Mouse (Mus musculus) heart, adult 2 months (tissue): ENCODE data around the gene 1700092M07Rik. TPM values are rescaled to one million over a fixed set of nuclear protein-coding genes. Genes with fewer than 3 reads are reported as not detected.

Experiments
- DNase-seq, 2 experiments: peaks; one replicate each; pipeline ENCODE4 v3.0.0; 2021
- H3K27ac ChIP-seq: fragments of 200-600 bp; 2 replicates; pipeline ENCODE4 v1.8.1; 2022
- H3K27me3 ChIP-seq: fragments of 200-500 bp; 2 replicates; pipeline ENCODE4 v1.6.1; 2012; ENCODE audit warnings: mild to moderate bottlenecking, low read length, inconsistent platforms, mixed read lengths; ENCODE audit not compliant: control insufficient read depth, insufficient read depth
- H3K36me3 ChIP-seq: fragments of 200-500 bp; 2 replicates; pipeline ENCODE4 v1.6.1; 2012; ENCODE audit warnings: low read length, inconsistent platforms; ENCODE audit not compliant: control insufficient read depth, insufficient read depth
- H3K4me1 ChIP-seq: fragments of 200-500 bp; 2 replicates; pipeline ENCODE4 v1.6.1; 2011; ENCODE audit warnings: low read length; ENCODE audit not compliant: control insufficient read depth, insufficient read depth
- H3K4me3 ChIP-seq: fragments of 200-600 bp; 2 replicates; pipeline ENCODE4 v1.8.1; 2022
- H3K79me2 ChIP-seq: fragments of 200-500 bp; replicated peaks from 2 replicates; pipeline ENCODE4 v1.6.1; 2012; ENCODE audit warnings: mild to moderate bottlenecking, inconsistent platforms, low read length, moderate library complexity, mixed read lengths; ENCODE audit not compliant: control insufficient read depth, insufficient read depth
- H3K9ac ChIP-seq: fragments of 200-500 bp; 2 replicates; pipeline ENCODE4 v1.6.1; 2012; ENCODE audit warnings: low read depth, mild to moderate bottlenecking, control low read depth, inconsistent platforms, low read length, mixed read lengths
- CTCF ChIP-seq: fragments of 200-600 bp; IDR thresholded peaks from 2 replicates; pipeline ENCODE4 v1.8.1; 2022; ENCODE audit warnings: antibody characterized with exemption, mild to moderate bottlenecking, moderate library complexity
- EP300 ChIP-seq: fragments of 200-500 bp; IDR thresholded peaks from 2 replicates; pipeline ENCODE4 v1.6.1; 2011; ENCODE audit warnings: low read depth, low read length, control low read depth; ENCODE audit not compliant: insufficient read depth
- POLR2A ChIP-seq: fragments of 200-500 bp; IDR thresholded peaks from 2 replicates; pipeline ENCODE4 v1.6.1; 2011; ENCODE audit warnings: mild to moderate bottlenecking, low read depth, low read length, control low read depth; ENCODE audit not compliant: insufficient read depth
- WGBS: fragments of 180-500 bp; shearing (Covaris S2); methylation state at CpG from one replicate; pipeline ENCODE4 v1.1.7; 2018; 5-methylcytosine and 5-hydroxymethylcytosine counted together
- intact Hi-C: fragments of 180-260 bp; cut with DNase I; formaldehyde crosslinking; loops from one replicate; pipeline ENCODE4 v1.15.1; 2025
- polyA plus RNA-seq: library from polyadenylated mRNA; depleted of rRNA; stranded (reverse); fragments of >200 nt; gene quantifications from 2 replicates; pipeline ENCODE4 v1.2.3, GENCODE M21; 2012
- total RNA-seq, 2 experiments: library from RNA; stranded (reverse); gene quantifications; 2 replicates each; pipeline ENCODE4 v1.2.3; 2021

1700092M07Rik gene
- total and polyA plus RNA-seq, 3 experiments: 0.57 to 0.62 TPM; not detected in 1

GRCm38 (mm10) chr19:8734334-8734733 lies 6.2 kb upstream of the 1700092M07Rik start:
- TF ChIP-seq EP300: no peak
- WGBS: 52% methylated on average over 3 of the region's 3 CpGs

GRCm38 (mm10) chr19:8735389-8736159 lies 4.9 kb upstream of the 1700092M07Rik start, which contains the start of gene Wdr74:
Gene Wdr74 (plus strand): TSS chr19:8735827.
- Histone ChIP-seq H3K4me3 (peak within 1 kb of the TSS; percentile 59), H3K9ac (peak within 1 kb of the TSS; percentile 65), H3K36me3 (no peaks in the 10 kb centered on the region), H3K27ac (peak within 1 kb of the TSS; percentile 88), H3K4me1 (no peaks in the 10 kb centered on the region; the same call in 1 of the 2 replicates), H3K79me2 (no peaks in the 10 kb centered on the region), H3K27me3 (no peaks in the 10 kb centered on the region)
- peak; percentile 93 to 97 for DNase-seq
- TF ChIP-seq CTCF (no peak), POLR2A (peak; percentile 90), EP300 (peak; percentile 58; the same call in 1 of the 2 replicates)
- intact Hi-C loops: no loop called here
- WGBS: under 1% methylated on average over 32 of the region's 32 CpGs

More at GRCm38 (mm10) chr19:8734334-8734733, 6.2 kb upstream of the 1700092M07Rik start:
- Histone ChIP-seq H3K9ac (no peak overlapping the region), H3K79me2 (no peaks in the 10 kb centered on the region), H3K27me3 (no peaks in the 10 kb centered on the region), H3K4me3 (no peak overlapping the region), H3K27ac (no peak overlapping the region), H3K4me1 (no peaks in the 10 kb centered on the region), H3K36me3 (no peaks in the 10 kb centered on the region)
- intact Hi-C loops: no loop called here
- DNase-seq: no peak

GRCm38 (mm10) chr19:8736160-8736467 lies 4.4 kb upstream of the 1700092M07Rik start:
- peak overlapping the region; percentile 88 for H3K27ac ChIP-seq
- TF ChIP-seq EP300 (no peak), CTCF (no peak), POLR2A (no peak)

GRCm38 (mm10) chr19:8738911-8739310 lies 1.6 kb upstream of the 1700092M07Rik start:
- no peak for DNase-seq
- no peak overlapping the region for H3K9ac ChIP-seq
- TF ChIP-seq EP300: no peak
- TF ChIP-seq POLR2A: no peak
- no peak for TF ChIP-seq CTCF
- H3K27me3 ChIP-seq: no peaks in the 10 kb centered on the region
- peaks cover 5% of the 10 kb centered on the region for H3K4me1 ChIP-seq
- H3K79me2 ChIP-seq: peaks cover 3% of the 10 kb centered on the region
- no peak overlapping the region for H3K4me3 ChIP-seq
- intact Hi-C loops: no loop called here
- peaks cover 12% of the 10 kb centered on the region for H3K36me3 ChIP-seq
- 89% methylated on average over 7 of the region's 7 CpGs for WGBS
- no peak overlapping the region for H3K27ac ChIP-seq

More at GRCm38 (mm10) chr19:8736160-8736467, 4.4 kb upstream of the 1700092M07Rik start:
- Histone ChIP-seq H3K36me3 (no peaks in the 10 kb centered on the region), H3K9ac (peak overlapping the region; percentile 65), H3K79me2 (no peaks in the 10 kb centered on the region), H3K4me1 (peaks cover 2% of the 10 kb centered on the region; the same call in 1 of the 2 replicates), H3K4me3 (peak overlapping the region; percentile 59), H3K27me3 (no peaks in the 10 kb centered on the region)
- no peak for DNase-seq
- 2% methylated on average over 11 of the region's 11 CpGs for WGBS
- intact Hi-C loops: no loop called here

GRCm38 (mm10) chr19:8739646-8740045 lies 872 bp upstream of the 1700092M07Rik start:
- no peak overlapping the region for H3K27ac ChIP-seq
- H3K4me3 ChIP-seq: no peak overlapping the region
- DNase-seq: no peak
- peaks cover 12% of the 10 kb centered on the region for H3K36me3 ChIP-seq
- intact Hi-C loops: loop anchor here (5.0 kb wide), 1 partner anchor 78 kb away; the partner anchor contains the start of gene Ttc9c
- no peak overlapping the region for H3K9ac ChIP-seq
- WGBS: 95% methylated on average over 6 of the region's 6 CpGs
- peaks cover 3% of the 10 kb centered on the region for H3K79me2 ChIP-seq
- TF ChIP-seq EP300: no peak
- no peak for TF ChIP-seq CTCF
- no peak for TF ChIP-seq POLR2A
- H3K27me3 ChIP-seq: no peaks in the 10 kb centered on the region
- peaks cover 5% of the 10 kb centered on the region for H3K4me1 ChIP-seq

GRCm38 (mm10) chr19:8741243-8741869 lies 838 bp downstream of the 1700092M07Rik start, which contains the start of gene Stx5a:
Gene Stx5a (plus strand): TSS chr19:8741413.
- H3K27me3 ChIP-seq: no peaks in the 10 kb centered on the region
- peaks cover 5% of the 10 kb centered on the region for H3K4me1 ChIP-seq
- peak within 1 kb of the TSS; percentile 83 for H3K9ac ChIP-seq
- under 1% methylated on average over 36 of the region's 36 CpGs for WGBS
- peak; percentile 45 for TF ChIP-seq CTCF
- peak; percentile 11; the same call in 1 of the 2 replicates for TF ChIP-seq EP300
- peak; percentile 82 for TF ChIP-seq POLR2A
- H3K27ac ChIP-seq: peak within 1 kb of the TSS; percentile 97
- H3K79me2 ChIP-seq: peaks cover 3% of the 10 kb centered on the region
- peaks cover 21% of the 10 kb centered on the region for H3K36me3 ChIP-seq
- intact Hi-C loops: loop anchor here (1.0 to 5.0 kb wide), 2 partner anchors 15 to 76 kb away; partner anchors contain the start of gene Ttc9c
- DNase-seq: peak; percentile 92 to 97
- peak within 1 kb of the TSS; percentile 99 for H3K4me3 ChIP-seq
